Mouse (Mus musculus) forebrain, embryonic 13.5 days (tissue): ENCODE results near the gene Cct4. TPM values are rescaled to one million over a fixed set of nuclear protein-coding genes. Genes with fewer than 3 reads are reported as not detected.

Source experiments
- ATAC-seq: fragments of 200-750 bp; cut with Nextera tagmentation; 2 replicates; pipeline ENCODE4 v1.8.0; 2017
- H3K27ac ChIP-seq: fragments of 300-500 bp; sonication (generic); 2 replicates; pipeline ENCODE4 v1.5.1; 2015; ENCODE audit warnings: inconsistent platforms, mild to moderate bottlenecking, moderate library complexity
- H3K27me3 ChIP-seq: fragments of 300-500 bp; sonication (generic); 2 replicates; pipeline ENCODE4 v1.6.1; 2015; ENCODE audit warnings: mild to moderate bottlenecking, inconsistent platforms
- H3K36me3 ChIP-seq: fragments of 300-500 bp; sonication (generic); 2 replicates; pipeline ENCODE4 v1.6.1; 2015; ENCODE audit warnings: mild to moderate bottlenecking, inconsistent platforms; ENCODE audit not compliant: poor library complexity, severe bottlenecking
- H3K4me1 ChIP-seq: fragments of 300-500 bp; sonication (generic); 2 replicates; pipeline ENCODE4 v1.6.1; 2015; ENCODE audit warnings: inconsistent platforms
- H3K4me2 ChIP-seq: fragments of 300-500 bp; sonication (generic); 2 replicates; pipeline ENCODE4 v1.6.1; 2015; ENCODE audit warnings: inconsistent platforms, mild to moderate bottlenecking, moderate library complexity
- H3K4me3 ChIP-seq: fragments of 300-500 bp; sonication (generic); 2 replicates; pipeline ENCODE4 v1.5.1; 2015; ENCODE audit warnings: mild to moderate bottlenecking, inconsistent platforms
- H3K9ac ChIP-seq: fragments of 300-500 bp; sonication (generic); 2 replicates; pipeline ENCODE4 v1.6.1; 2015; ENCODE audit warnings: mild to moderate bottlenecking, inconsistent platforms
- H3K9me3 ChIP-seq: fragments of 300-500 bp; sonication (generic); replicated peaks from 2 replicates; pipeline ENCODE4 v1.6.1; 2016; ENCODE audit warnings: inconsistent platforms
- WGBS: fragments of 180-500 bp; shearing (Covaris S2); methylation state at CpG from one replicate; pipeline ENCODE4 v1.1.7; 2015; 5-methylcytosine and 5-hydroxymethylcytosine counted together
- polyA plus RNA-seq: library from polyadenylated mRNA; unstranded; fragments of >200 nt; fragmentation: Nextera tagmentation; extraction: Ambion mirVana; gene quantifications from 2 replicates; pipeline ENCODE4 v1.2.1, GENCODE M21; 2015

Gene Cct4
- polyA plus RNA-seq, 1 experiment from 2014 or later, result 329 TPM

GRCm38 (mm10) chr11:22987357-22987756 lies 3.0 kb upstream of the Cct4 start:
- H3K27me3 ChIP-seq, result no peaks in the 10 kb centered on the region
- no peak overlapping the region for H3K4me2 ChIP-seq
- peaks cover 12% of the 10 kb centered on the region for H3K4me1 ChIP-seq
- no peak overlapping the region for H3K9ac ChIP-seq
- 49% methylated on average over 2 of the region's 2 CpGs for WGBS
- H3K27ac ChIP-seq, result no peak overlapping the region
- no peak overlapping the region for H3K4me3 ChIP-seq
- H3K9me3 ChIP-seq, result no peaks in the 10 kb centered on the region
- no peaks in the 10 kb centered on the region for H3K36me3 ChIP-seq
- ATAC-seq, result no peak

GRCm38 (mm10) chr11:22989786-22990185 lies 533 bp upstream of the Cct4 start:
- peak overlapping the region; percentile 88 for H3K4me2 ChIP-seq
- H3K9me3 ChIP-seq, result no peaks in the 10 kb centered on the region
- H3K9ac ChIP-seq, result peak overlapping the region; percentile 94
- WGBS, result 61% methylated on average over 1 of the region's 1 CpGs
- peaks cover 14% of the 10 kb centered on the region for H3K4me1 ChIP-seq
- peak overlapping the region; percentile 91 for H3K4me3 ChIP-seq
- no peaks in the 10 kb centered on the region for H3K27me3 ChIP-seq
- peak; percentile 1; the same call in 1 of the 2 replicates for ATAC-seq
- H3K27ac ChIP-seq, result peak overlapping the region; percentile 93
- H3K36me3 ChIP-seq, result peaks cover 12% of the 10 kb centered on the region

DNA sequence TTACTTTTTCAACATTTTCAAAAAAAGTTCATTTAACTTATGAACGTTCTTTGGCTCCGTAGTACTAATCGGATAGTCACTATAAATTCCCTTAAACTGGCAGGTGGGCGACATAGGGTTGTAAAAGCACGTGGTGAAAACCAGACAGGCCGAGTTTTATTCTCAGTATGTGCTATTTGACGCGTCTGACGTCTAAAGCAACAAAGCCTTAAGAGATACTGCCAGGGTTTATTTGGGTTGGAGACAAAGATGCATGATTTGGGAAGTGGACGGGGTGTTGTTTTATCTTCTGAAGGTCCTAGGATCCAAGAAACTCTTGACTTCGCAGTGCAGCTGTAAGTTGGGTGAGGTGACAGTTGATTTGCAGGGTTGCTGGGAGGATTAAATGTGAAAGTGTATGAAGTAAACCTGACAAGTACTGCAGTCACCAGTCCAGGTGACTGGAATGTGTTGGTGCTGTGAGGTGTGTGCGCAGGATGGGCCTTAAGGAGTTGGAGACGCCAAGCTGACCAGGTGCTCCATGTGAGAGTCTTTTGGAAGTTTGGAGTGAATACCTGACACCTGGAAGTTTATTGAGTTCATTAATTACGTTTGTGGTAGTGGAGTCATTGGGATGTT lies 1.0 kb downstream of the Cct4 start:
- H3K4me2 ChIP-seq, result peak overlapping the region; percentile 88

GRCm38 (mm10) chr11:22994271-22994670 lies 4.0 kb downstream of the Cct4 start:
- ATAC-seq, result no peak
- Histone ChIP-seq H3K4me2 (no peak overlapping the region), H3K27me3 (no peaks in the 10 kb centered on the region), H3K36me3 (peaks cover 50% of the 10 kb centered on the region), H3K4me3 (no peak overlapping the region), H3K27ac (no peak overlapping the region), H3K4me1 (peaks cover 14% of the 10 kb centered on the region), H3K9ac (no peak overlapping the region), H3K9me3 (no peaks in the 10 kb centered on the region)
- WGBS, result 91% methylated on average over 2 of the region's 2 CpGs

More for the DNA sequence above, 1.0 kb downstream of the Cct4 start:
- 12% methylated on average over 14 of the region's 14 CpGs for WGBS
- no peak overlapping the region for H3K27ac ChIP-seq
- H3K27me3 ChIP-seq, result no peaks in the 10 kb centered on the region
- ATAC-seq, result no peak
- no peaks in the 10 kb centered on the region for H3K9me3 ChIP-seq
- H3K9ac ChIP-seq, result peak overlapping the region; percentile 94
- H3K4me3 ChIP-seq, result peak overlapping the region; percentile 91
- peaks cover 25% of the 10 kb centered on the region for H3K36me3 ChIP-seq
- H3K4me1 ChIP-seq, result peaks cover 14% of the 10 kb centered on the region

DNA sequence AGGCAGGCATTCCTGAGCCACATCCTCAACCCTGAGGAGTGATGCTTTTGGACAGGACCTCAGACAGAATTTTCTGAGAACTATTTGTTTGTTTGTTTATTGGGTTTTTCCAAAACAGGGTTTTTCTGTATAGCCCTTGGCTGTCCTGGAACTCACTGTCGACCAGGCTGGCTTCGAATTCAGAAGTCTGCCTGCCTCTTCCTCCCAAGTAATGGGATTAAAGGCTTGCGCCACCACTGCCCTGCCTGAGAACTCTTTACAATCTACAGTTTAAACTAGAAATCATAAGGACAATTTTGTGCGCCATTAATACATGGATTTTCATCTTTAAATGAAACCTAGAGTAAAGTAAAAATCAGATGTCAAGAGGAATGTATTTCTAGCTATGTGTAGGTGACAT lies 5.1 kb downstream of the Cct4 start:
- 96% methylated on average over 4 of the region's 4 CpGs for WGBS
- Histone ChIP-seq H3K4me2 (no peak overlapping the region), H3K4me1 (peaks cover 14% of the 10 kb centered on the region), H3K4me3 (no peak overlapping the region), H3K36me3 (peaks cover 62% of the 10 kb centered on the region), H3K9ac (no peak overlapping the region), H3K9me3 (no peaks in the 10 kb centered on the region), H3K27ac (no peak overlapping the region), H3K27me3 (no peaks in the 10 kb centered on the region)
- ATAC-seq, result no peak

- peaks cover 83% of the 10 kb centered on the region for H3K36me3 ChIP-seq
- H3K4me3 ChIP-seq, result no peak overlapping the region
- H3K9ac ChIP-seq, result no peak overlapping the region
- no peaks in the 10 kb centered on the region for H3K4me1 ChIP-seq
- H3K9me3 ChIP-seq, result no peaks in the 10 kb centered on the region
- no peak overlapping the region for H3K27ac ChIP-seq
- WGBS, result 77% methylated on average over 1 of the region's 1 CpGs
- H3K27me3 ChIP-seq, result no peaks in the 10 kb centered on the region
- no peak overlapping the region for H3K4me2 ChIP-seq
- no peak for ATAC-seq
Observed at GRCm38 (mm10) chr11:22998308-22998707, 8.0 kb downstream of the Cct4 start.

GRCm38 (mm10) chr11:23005276-23005675 lies 15.0 kb downstream of the Cct4 start:
- WGBS, result 98% methylated on average over 1 of the region's 1 CpGs
- Histone ChIP-seq H3K4me1 (0 out of 2 replicates have a peak, but pooled peaks cover 3% of the 10 kb centered on the region), H3K4me2 (no peak overlapping the region), H3K9ac (no peak overlapping the region), H3K4me3 (no peak overlapping the region), H3K9me3 (no peaks in the 10 kb centered on the region), H3K36me3 (peaks cover 44% of the 10 kb centered on the region), H3K27ac (no peak overlapping the region), H3K27me3 (no peaks in the 10 kb centered on the region)
- ATAC-seq, result no peak

GRCm38 (mm10) chr11:23007166-23007480 lies 16.8 kb downstream of the Cct4 start:
- 4% methylated on average over 6 of the region's 6 CpGs for WGBS
- peaks cover 28% of the 10 kb centered on the region for H3K36me3 ChIP-seq
- no peaks in the 10 kb centered on the region for H3K27me3 ChIP-seq
- peak overlapping the region; percentile 72 for H3K4me2 ChIP-seq
- 0 out of 2 replicates have a peak, but pooled peaks cover 3% of the 10 kb centered on the region for H3K4me1 ChIP-seq
- peak overlapping the region; percentile 75 for H3K9ac ChIP-seq
- peak overlapping the region; percentile 57 for H3K4me3 ChIP-seq
- peak; percentile 37; the same call in 1 of the 2 replicates for ATAC-seq
- H3K27ac ChIP-seq, result peak overlapping the region; percentile 92
- no peaks in the 10 kb centered on the region for H3K9me3 ChIP-seq

DNA sequence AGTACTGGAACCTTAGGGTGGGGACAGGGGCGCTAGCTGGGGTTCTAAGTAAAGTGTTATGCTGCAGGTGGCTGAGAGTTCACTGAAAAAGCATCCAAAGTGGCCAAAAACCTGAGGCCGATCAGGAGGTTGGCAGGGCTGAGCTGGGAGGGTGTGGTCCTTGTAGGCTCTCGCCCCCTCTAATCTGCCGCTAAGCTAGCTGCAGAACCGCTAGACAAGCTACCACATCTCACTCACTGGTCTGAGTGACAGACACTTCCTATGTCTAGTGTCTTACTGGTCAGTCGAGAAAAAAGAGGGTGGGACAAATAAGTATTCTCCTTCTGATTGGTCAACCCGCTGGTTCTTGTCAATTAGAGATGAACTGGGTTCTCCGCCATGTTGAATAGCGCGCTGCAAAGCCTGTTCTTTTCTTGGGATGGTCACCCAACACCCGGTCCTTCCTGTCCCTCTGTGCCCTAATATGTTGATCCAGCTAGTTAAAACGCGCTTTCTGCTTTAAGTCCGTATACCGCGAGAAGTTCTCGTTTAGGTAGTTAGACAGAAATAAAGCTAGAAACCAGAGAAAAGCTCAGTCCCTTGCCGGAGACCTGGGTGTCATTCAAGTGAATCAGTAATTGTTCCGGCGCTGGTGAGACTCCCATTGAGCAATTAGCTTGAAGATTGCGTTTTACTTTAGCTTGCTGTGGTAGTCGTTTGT lies 17.3 kb downstream of the Cct4 start, which contains the start of gene Fam161a:
Gene Fam161a (plus strand): TSS at position 51 of the 700 bp plus-strand sequence.
- Histone ChIP-seq H3K4me3 (peak within 1 kb of the TSS; percentile 57), H3K4me2 (peak within 1 kb of the TSS; percentile 72), H3K9ac (peak within 1 kb of the TSS; percentile 75), H3K9me3 (no peaks in the 10 kb centered on the region), H3K4me1 (0 out of 2 replicates have a peak, but pooled peaks cover 3% of the 10 kb centered on the region), H3K27me3 (no peaks in the 10 kb centered on the region), H3K36me3 (peaks cover 23% of the 10 kb centered on the region), H3K27ac (peak within 1 kb of the TSS; percentile 92)
- ATAC-seq, result peak; percentile 95
- WGBS, result 0% methylated on average over 22 of the region's 22 CpGs

DNA sequence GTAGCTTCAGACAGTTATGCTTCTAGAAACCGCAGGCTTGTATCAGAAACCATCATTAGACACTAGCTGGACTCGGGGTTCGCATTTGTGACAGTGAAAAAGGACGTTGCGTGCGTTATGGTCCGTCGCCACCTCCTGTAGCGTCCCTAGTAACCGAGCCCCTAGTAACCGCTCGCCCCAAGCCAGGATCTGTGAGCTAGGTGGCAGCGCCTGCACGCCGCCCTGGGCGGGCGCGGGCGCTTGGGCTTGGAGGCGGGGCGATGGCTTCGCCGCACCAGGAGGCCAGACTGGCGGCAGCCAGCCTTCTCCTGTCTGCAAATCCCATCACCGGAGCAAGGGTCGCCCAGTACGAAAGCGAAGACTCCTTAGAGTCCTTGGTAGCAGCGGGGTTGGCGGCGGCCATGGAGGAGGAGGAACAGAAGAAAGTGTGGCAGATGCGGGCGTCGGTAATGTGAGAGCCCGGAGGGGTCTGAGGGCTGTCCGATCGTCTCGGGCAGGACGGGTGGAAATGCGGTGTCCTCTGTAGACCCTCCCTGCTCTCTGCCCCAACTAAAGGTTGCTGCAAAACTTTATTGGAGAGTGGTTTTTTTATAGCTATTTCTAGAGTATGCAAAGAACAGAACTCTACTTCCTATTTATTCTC lies 18.0 kb downstream of the Cct4 start:
- no peaks in the 10 kb centered on the region for H3K27me3 ChIP-seq
- peak; percentile 95 for ATAC-seq
- 0 out of 2 replicates have a peak, but pooled peaks cover 3% of the 10 kb centered on the region for H3K4me1 ChIP-seq
- H3K4me2 ChIP-seq, result peak overlapping the region; percentile 72
- H3K4me3 ChIP-seq, result peak overlapping the region; percentile 57
- H3K9ac ChIP-seq, result peak overlapping the region; percentile 75
- H3K36me3 ChIP-seq, result peaks cover 20% of the 10 kb centered on the region
- under 1% methylated on average over 40 of the region's 40 CpGs for whole genome bisulfite sequencing
- no peaks in the 10 kb centered on the region for H3K9me3 ChIP-seq
- H3K27ac ChIP-seq, result peak overlapping the region; percentile 92

DNA sequence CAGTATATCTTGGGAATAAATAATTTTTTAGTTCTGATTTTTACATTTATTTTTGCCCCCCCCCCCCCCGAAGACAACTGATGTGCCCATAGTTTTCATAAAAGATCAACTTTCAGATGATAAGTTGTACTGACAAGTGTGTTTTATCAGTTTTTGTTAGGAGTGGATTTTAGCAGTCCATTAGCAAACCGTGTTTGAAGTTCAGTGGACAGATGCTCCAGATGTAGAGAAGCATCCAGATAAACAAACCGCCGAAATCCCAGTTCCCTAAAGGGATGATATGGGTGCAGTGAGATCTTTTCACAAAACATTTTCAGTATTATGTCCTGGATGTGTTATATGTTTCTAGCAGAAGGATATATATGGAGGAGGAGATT lies 18.5 kb downstream of the Cct4 start:
- ATAC-seq, result no peak
- Histone ChIP-seq H3K36me3 (peaks cover 15% of the 10 kb centered on the region), H3K27ac (no peak overlapping the region), H3K4me1 (0 out of 2 replicates have a peak, but pooled peaks cover 3% of the 10 kb centered on the region), H3K9ac (peak overlapping the region; percentile 75), H3K4me2 (peak overlapping the region; percentile 72), H3K27me3 (no peaks in the 10 kb centered on the region), H3K4me3 (peak overlapping the region; percentile 57), H3K9me3 (no peaks in the 10 kb centered on the region)
- WGBS, result 48% methylated on average over 4 of the region's 4 CpGs

GRCm38 (mm10) chr11:23013096-23013495 lies 22.8 kb downstream of the Cct4 start:
- Histone ChIP-seq H3K4me1 (no peaks in the 10 kb centered on the region), H3K27ac (no peak overlapping the region), H3K9ac (no peak overlapping the region), H3K27me3 (no peaks in the 10 kb centered on the region), H3K4me3 (no peak overlapping the region), H3K9me3 (no peaks in the 10 kb centered on the region), H3K36me3 (no peaks in the 10 kb centered on the region), H3K4me2 (no peak overlapping the region)
- no peak for ATAC-seq
- WGBS, result 82% methylated on average over 1 of the region's 1 CpGs
